Mouse (Mus musculus) heart, postnatal 25 days (tissue): Measurements from ENCODE around the gene Rabgap1l. TPM values are rescaled to one million over a fixed set of nuclear protein-coding genes. Genes with fewer than 3 reads are reported as not detected.

Experiments used
- DNase-seq: peaks from one replicate; pipeline ENCODE4 v3.0.0; 2022; ENCODE audit warnings: low spot score
- intact Hi-C: fragments of 180-260 bp; cut with DNase I; formaldehyde crosslinking; loops from one replicate; pipeline ENCODE4 v1.15.1; 2025
- total RNA-seq, 2 experiments: library from RNA; stranded (reverse); gene quantifications; 2 replicates each; pipeline ENCODE4 v1.2.3; 2021

The Rabgap1l gene
- total RNA-seq, 2 experiments from 2014 or later: 73.7 to 84.1 TPM

DNA sequence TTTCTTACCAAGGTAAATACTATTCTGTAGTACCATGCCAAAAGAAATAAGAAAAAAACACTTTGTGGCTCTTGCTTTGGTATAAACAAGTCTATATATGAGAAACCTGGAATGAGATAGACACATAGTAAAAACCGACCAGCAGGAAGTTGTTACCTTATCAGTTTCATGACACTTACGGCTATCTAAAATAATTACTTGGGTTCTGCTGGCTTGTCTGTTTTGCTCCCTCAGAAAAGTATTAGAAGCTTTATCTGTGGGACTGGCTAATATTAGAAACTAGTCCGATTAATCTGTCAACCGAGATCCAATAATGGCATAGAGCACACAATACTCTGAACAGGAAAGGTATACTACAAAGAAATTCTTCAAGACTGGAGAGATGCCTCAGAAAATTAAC, 79.1 kb downstream of the Rabgap1l start:
- no peak for DNase-seq
- intact Hi-C loops: no loop called here

- intact Hi-C loops: no loop called here
- DNase-seq: no peak
Observed at GRCm38 (mm10) chr1:160713383-160713782, 79.6 kb downstream of the Rabgap1l start.

DNA sequence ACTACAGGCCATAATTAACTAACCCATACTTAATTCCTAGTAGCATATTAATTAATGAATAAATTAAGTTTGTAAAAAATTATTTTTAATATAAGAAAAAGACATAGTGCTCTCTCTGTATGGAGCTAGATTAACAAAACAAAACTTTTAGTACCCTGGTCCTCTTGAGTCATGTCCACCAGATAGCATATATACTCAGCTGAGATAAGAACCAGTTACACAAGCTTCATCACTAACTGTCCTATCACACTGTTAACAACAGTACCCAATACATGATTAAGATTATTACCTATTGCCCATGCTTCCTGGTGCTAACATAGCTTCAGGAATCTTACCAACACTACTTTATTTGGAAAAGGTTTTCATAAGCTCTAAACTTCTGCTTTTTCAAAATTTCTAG, 82.5 kb downstream of the Rabgap1l start:
- no peak for DNase-seq
- intact Hi-C loops: no loop called here

DNA sequence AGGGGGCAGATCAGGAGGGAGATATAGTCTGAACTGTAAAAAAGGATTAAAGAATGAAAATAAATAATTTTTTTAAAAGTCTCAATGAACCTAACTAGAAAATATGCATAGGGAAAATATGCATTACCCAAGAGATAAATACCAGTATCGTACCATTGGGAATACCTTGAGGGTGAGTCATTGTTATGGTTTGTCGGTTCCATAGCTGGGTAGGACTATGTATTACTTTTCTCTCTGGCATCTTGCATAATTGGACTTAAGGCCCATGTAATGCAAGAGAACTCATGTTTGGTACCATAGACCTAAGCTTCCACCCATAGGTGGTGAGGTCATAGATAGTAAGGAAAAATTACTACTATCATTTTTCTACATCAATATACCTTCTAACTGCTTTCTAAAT, 88.4 kb downstream of the Rabgap1l start:
- intact Hi-C loops: no loop called here
- DNase-seq: no peak

- DNase-seq: no peak
- intact Hi-C loops: no loop called here
Observed at GRCm38 (mm10) chr1:160703813-160704212, 89.2 kb downstream of the Rabgap1l start.

GRCm38 (mm10) chr1:160693094-160693447, 99.9 kb downstream of the Rabgap1l start:
- DNase-seq: peak; percentile 84
- intact Hi-C loops: loop anchor here (5.0 kb wide), 1 partner anchor 156 kb away; no protein-coding TSS in a partner anchor

- DNase-seq: no peak
Observed at GRCm38 (mm10) chr1:160692224-160693093, 100.6 kb downstream of the Rabgap1l start.

DNA sequence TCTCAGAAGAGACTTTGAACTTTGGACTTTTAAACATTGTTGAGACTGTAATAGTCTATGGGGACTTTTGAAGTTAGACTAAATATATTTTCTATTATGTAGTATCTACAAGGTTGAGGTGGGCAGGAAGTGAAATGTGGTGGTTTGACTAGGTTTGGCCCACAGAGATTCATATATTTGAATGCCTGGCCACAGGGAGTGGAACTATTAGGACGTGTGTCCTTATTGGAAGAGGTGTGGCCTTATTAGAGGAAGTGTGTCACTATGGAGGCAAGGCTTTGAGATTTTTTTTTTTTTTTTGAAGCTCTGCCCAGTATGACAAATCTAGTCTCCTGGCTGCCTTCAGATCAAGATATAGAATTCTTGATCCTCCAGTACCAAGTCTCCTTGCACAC, 101.8 kb downstream of the Rabgap1l start:
- DNase-seq: no peak
- intact Hi-C loops: loop anchor here (5.0 kb wide), 1 partner anchor 154 kb away; no protein-coding TSS in a partner anchor

More at GRCm38 (mm10) chr1:160692224-160693093, 100.6 kb downstream of the Rabgap1l start:
- intact Hi-C loops: loop anchor here (5.0 kb wide), 1 partner anchor 155 kb away; no protein-coding TSS in a partner anchor

- intact Hi-C loops: loop anchor here (5.0 kb wide), 1 partner anchor 153 kb away; no protein-coding TSS in a partner anchor
- peak; percentile 8 for DNase-seq
Observed at GRCm38 (mm10) chr1:160690516-160691195, 102.4 kb downstream of the Rabgap1l start.

- DNase-seq: no peak
- intact Hi-C loops: no loop called here
Observed at GRCm38 (mm10) chr1:160689511-160689910, 103.5 kb downstream of the Rabgap1l start.

DNA sequence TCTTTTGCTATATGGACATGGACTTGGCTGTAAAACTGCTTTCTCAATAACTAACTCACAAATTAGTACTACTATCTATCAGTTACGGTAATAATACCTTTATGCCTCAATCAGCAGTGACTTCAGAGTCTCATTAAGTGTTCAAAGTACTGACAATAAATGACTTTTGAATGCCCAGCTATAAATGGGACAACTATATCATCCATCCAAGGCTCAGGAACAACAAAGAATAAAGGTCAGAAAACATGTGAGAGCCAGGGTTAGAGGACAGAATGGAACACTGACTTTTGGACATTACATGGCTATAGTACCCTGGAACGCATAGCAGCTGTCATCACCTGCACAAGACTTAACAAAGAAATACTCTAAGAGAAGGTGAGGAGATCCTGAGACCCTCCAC, 108.8 kb downstream of the Rabgap1l start:
- no peak for DNase-seq
- intact Hi-C loops: no loop called here

DNA sequence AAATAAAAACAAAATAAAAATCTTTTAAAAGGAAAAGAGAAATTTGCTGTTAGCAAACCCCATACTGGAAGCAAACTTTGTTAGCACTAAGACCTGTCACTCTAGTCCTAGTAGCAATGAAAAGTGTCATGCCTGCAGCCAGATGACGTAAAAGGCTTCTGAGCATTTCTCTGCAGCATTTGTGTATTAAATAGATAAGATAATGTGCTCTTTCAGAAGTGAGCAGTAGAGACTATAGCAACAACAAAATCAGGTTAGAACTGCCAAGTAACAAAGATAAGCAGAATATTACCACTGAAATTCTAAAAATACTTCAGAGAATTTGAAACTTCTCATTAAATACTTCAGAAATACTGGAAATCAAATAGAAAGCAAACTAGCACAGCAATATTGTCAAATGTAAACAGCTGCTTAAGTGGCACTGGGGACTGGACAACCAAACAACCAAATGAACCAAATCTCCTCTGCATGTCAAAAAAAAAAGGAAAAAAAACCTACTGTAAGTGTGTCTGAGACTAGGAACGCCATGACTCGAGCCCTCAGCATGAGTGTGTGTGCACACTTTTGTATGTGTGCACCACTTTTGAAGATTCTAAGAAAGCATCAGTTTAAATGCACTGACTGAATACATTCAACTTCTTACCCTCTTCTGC, 111.5 kb downstream of the Rabgap1l start:
- intact Hi-C loops: no loop called here
- DNase-seq: no peak

GRCm38 (mm10) chr1:160674763-160675162, 118.2 kb downstream of the Rabgap1l start:
- DNase-seq: no peak
- intact Hi-C loops: no loop called here

DNA sequence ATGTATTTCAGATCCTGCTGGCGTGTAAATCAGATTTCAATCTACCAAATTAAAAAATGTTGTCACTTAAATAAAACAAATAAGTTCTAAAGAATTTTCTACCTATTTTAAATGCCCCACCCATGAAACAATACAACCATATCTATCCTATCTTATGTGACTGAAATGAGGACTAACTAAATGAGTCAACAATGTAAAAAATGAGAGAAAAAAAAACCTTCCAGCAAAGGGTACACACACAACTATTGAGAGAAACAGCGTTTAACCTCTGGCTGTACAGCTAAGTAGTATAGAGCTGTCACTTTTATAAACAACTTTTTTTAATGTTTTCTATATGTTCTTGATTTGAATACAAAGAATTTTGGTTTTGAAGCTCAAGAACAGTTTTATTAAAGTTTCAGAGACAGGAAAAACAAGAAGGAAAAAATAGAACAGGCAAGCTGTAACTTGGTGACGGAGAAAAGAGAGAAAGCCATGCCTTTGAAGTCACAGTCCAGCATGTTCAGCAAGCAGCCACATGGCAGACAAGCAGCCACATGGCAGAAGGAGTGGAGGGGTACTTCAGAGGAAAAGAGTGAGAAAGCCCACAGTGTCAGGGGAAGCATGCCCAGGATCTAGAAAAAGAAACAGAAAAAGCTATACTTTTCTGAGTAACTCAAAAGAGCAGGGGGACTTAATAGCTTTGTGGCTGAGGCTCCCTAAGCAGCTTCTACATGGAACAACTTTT, 120.8 kb downstream of the Rabgap1l start:
- DNase-seq: no peak
- intact Hi-C loops: no loop called here

DNA sequence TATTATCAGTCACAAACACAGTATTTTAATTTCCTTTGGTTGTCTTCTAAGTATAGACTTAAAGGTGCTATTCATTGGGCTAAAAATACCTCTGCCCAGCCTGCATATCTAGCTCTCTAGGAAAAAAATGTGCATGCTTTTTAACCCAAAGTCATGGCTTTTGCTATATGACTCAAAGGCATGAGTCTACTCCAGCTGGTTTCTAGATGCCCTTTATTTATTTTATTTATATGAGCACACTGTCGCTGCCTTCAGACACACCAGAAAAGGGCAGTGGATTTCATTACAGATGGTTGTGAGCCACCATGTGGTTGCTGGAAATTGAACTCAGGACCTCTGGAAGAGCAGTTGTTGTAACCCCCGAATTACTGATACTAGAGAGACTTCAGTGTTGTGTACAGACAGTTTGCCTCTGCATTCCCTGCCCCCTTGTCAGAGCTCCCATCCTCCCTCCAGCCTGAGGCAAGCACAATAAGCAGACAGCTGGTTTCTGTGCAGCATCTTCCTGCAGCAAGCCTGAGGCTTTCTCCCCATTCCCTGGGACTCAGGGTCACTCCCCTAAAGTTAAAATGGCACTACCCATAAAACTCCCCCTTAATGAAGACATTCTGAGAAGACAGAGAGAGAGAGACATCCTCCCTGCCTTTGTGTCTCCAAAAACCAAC, 137.1 kb downstream of the Rabgap1l start:
- DNase-seq: no peak
- intact Hi-C loops: no loop called here

DNA sequence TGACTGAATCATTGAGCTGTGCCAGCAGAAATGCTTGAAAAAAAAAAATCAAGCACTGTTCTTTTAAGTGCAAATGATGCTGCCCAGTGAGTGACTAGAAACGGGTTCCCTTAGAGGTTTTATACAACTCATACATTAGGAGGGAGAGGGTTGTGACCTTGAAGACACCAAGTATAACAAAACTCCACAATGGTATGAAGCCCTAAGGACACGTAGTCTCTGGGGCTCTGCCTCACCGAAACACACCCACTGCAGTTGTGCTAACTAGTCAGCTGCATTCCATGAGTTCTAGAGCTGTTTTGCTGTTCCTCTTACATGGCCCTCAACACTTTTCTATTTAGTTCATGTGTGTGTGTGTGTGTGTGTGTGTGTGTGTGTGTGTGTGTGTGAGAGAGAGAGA, 141.3 kb downstream of the Rabgap1l start:
- intact Hi-C loops: no loop called here
- no peak for DNase-seq

DNA sequence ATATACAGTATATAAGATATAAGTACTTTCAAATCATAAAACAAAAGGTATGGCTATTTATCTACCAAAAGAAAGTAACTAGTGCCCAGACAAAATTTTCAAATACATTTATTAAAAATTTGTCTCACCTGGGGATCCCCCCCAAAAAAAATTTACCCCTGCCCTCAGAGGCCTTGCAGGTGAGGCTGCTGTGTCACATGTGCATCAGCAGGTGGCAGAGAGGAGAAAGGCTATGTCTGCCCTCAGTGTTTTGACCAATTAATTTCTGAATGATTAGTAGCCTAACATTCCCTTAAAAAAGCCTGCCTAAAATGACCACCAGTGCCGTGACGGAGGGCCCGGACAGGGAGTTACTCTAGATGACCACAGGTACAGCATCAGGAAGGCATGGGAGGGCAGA, 147.6 kb downstream of the Rabgap1l start:
- intact Hi-C loops: loop anchor here (5.0 kb wide), 1 partner anchor 72 kb away; no protein-coding TSS in a partner anchor
- no peak for DNase-seq

DNA sequence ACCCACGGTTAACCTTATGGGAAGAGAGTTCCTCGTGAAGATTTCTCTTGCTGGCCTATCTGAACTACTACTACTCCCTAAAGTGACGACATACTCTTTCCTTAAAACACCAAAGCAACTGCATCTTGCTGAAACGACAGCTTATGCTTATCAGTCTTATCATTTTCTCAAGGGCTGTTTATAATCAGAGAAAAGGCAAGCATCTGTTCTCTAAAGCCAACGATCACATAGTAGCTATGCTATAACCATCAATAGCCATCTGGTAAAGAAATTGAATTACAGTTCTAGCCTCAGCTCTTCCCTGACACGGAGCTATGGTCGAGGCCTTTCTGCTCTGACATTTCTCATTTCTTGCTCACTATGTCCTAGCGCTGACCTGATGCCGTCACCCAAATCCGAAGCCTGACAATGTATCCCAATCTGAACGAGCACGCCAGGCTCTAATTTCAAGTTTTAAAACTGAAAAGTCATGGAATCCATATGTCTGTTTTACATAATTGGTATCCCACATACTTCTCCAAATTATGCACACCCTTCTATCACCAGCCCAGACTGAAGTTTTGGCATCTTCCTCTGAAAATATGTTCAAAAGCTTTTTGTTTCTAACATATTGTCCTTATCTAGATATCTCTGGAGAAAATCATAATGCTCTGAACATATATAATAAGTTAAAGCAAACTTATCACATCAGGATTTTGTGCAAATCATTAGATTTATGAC, 164.6 kb downstream of the Rabgap1l start:
- intact Hi-C loops: no loop called here
- no peak for DNase-seq
